Mouse (Mus musculus): ENCODE measurements around the gene Bcl2l11. TPM values are rescaled to one million over a fixed set of nuclear protein-coding genes. Genes with fewer than 3 reads are reported as not detected.

The Bcl2l11 gene
- total and polyA plus RNA-seq, 2 experiments from 2014 or later: 6.7 to 11.2 TPM

DNA sequence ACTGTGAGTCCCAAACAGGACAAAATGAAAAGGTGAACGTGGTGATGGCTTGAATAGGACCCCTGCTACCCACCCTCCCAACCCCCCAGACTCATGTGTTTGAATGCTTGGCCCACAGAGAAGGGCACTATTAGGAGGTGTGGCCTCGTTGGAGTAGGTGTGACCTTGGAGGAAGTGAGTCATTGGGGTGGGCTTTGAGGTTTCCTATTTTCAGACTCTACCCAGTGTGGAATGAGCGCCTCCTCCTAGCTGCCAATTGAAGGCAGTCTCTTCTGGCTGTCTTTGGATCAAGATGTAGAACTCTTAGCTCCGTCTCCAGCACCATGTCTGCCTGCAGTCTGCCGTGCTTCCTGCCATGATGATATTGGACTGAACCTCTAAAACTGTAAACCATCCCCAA, 64.4 kb downstream of the Bcl2l11 start:
- Histone ChIP-seq H3K4me1 (ENCODE audit: insufficient read depth) (no peaks in the 10 kb centered on the region), H3K36me3 (ENCODE audit: insufficient read depth) (no peaks in the 10 kb centered on the region), H3K27me3 (ENCODE audit: insufficient read depth, low read length) (no peaks in the 10 kb centered on the region), H3K4me2 (ENCODE audit: low read depth) (no peak overlapping the region), H3K9me3 (ENCODE audit: low read length) (no peaks in the 10 kb centered on the region), H3K4me3 (ENCODE audit: low read depth, low read length) (no peak overlapping the region), H3K27ac (ENCODE audit: low read depth, low read length) (no peak overlapping the region), H3K9ac (no peak overlapping the region)
- TF ChIP-seq CTCF (IDR thresholded peaks at IDR 0.05; ENCODE audit: low read depth): no peak
- 80% methylated on average over 5 of the region's 5 CpGs for WGBS
- no peak for DNase-seq
- no peak for ATAC-seq

DNA sequence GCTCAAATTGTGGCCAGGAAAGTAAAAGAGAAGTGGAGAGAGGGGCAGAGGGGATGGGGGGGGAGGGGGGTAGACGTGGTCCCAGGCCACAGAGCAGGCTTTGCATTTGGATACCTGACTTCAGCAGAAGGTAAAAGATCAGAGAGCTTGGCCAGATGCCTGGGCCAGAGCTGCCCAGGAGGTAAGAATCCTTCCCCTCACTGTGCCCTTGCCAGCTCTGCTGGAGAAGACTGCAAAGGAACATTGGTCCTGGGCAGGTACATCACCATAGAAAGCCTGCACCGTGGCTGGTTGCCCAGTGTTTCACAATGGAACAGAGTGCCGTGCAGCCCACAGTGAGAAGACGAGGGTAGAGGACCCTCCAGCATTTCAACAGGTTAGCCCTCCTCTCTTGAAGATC, 67.6 kb downstream of the Bcl2l11 start:
- Histone ChIP-seq H3K9ac (no peak overlapping the region), H3K27ac (ENCODE audit: low read depth, low read length) (no peak overlapping the region), H3K36me3 (ENCODE audit: insufficient read depth) (no peaks in the 10 kb centered on the region), H3K4me2 (ENCODE audit: low read depth) (no peak overlapping the region), H3K4me3 (ENCODE audit: low read depth, low read length) (no peak overlapping the region), H3K9me3 (ENCODE audit: low read length) (no peaks in the 10 kb centered on the region), H3K4me1 (ENCODE audit: insufficient read depth) (no peaks in the 10 kb centered on the region), H3K27me3 (ENCODE audit: insufficient read depth, low read length) (no peaks in the 10 kb centered on the region)
- no peak for TF ChIP-seq CTCF (IDR thresholded peaks at IDR 0.05; ENCODE audit: low read depth)
- DNase-seq (no peak), ATAC-seq (no peak)
- WGBS: 47% methylated on average over 4 of the region's 4 CpGs

DNA sequence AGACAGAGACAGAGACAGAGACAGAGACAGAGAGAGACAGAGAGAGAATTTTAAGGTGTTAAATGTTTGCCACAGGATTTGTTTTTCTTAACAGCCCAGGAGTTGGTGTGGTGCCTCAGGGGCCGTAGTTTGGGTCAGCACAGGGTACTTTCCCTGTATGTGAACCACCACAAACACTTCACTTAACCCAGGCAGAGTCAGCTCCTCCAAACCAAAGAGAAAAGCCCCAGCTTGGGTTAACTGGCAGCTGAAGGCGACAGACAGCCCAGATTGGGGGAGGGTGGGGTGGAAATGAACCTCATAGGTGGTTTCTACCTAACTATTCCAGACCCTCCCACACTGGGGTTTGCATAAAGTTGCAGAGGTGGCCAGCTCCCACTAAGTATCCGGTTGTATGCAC, 71.5 kb downstream of the Bcl2l11 start:
- DNase-seq: no peak
- no peak overlapping the region for H3K9ac ChIP-seq
- no peak overlapping the region for H3K27ac ChIP-seq (ENCODE audit: low read depth, low read length)
- H3K27me3 ChIP-seq (ENCODE audit: insufficient read depth, low read length): no peaks in the 10 kb centered on the region
- H3K9me3 ChIP-seq (ENCODE audit: low read length): no peaks in the 10 kb centered on the region
- H3K36me3 ChIP-seq (ENCODE audit: insufficient read depth): no peaks in the 10 kb centered on the region
- 88% methylated on average over 3 of the region's 3 CpGs for WGBS
- no peak overlapping the region for H3K4me3 ChIP-seq (ENCODE audit: low read depth, low read length)
- TF ChIP-seq CTCF (IDR thresholded peaks at IDR 0.05; ENCODE audit: low read depth): no peak
- no peak for ATAC-seq
- no peaks in the 10 kb centered on the region for H3K4me1 ChIP-seq (ENCODE audit: insufficient read depth)
- no peak overlapping the region for H3K4me2 ChIP-seq (ENCODE audit: low read depth)

DNA sequence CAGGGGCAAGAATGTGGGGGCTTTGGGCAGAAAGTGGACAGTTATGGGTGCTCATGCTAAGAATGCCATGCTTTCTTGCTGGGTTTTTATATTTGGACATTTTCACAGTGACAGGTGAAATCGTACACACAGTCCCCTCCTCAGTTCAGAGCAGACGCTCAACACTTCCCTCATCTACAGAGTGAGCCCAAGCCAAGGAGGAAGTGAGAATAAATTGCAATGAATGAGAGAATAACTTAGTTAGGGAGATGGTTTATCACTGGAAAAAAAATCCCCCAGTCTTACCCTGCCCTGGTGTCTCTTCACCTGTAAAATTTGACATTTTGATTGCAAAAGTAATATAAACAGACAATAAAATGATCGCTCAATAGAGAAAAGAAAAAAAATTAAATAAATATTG, 77.3 kb downstream of the Bcl2l11 start:
- Histone ChIP-seq H3K9me3 (ENCODE audit: low read length) (no peaks in the 10 kb centered on the region), H3K36me3 (ENCODE audit: insufficient read depth) (no peaks in the 10 kb centered on the region), H3K4me2 (ENCODE audit: low read depth) (no peak overlapping the region), H3K4me3 (ENCODE audit: low read depth, low read length) (no peak overlapping the region), H3K27ac (ENCODE audit: low read depth, low read length) (no peak overlapping the region), H3K9ac (no peak overlapping the region), H3K27me3 (ENCODE audit: insufficient read depth, low read length) (no peaks in the 10 kb centered on the region), H3K4me1 (ENCODE audit: insufficient read depth) (no peaks in the 10 kb centered on the region)
- TF ChIP-seq CTCF (IDR thresholded peaks at IDR 0.05; ENCODE audit: low read depth): no peak
- ATAC-seq: no peak
- DNase-seq: no peak
- 88% methylated on average over 3 of the region's 3 CpGs for WGBS

DNA sequence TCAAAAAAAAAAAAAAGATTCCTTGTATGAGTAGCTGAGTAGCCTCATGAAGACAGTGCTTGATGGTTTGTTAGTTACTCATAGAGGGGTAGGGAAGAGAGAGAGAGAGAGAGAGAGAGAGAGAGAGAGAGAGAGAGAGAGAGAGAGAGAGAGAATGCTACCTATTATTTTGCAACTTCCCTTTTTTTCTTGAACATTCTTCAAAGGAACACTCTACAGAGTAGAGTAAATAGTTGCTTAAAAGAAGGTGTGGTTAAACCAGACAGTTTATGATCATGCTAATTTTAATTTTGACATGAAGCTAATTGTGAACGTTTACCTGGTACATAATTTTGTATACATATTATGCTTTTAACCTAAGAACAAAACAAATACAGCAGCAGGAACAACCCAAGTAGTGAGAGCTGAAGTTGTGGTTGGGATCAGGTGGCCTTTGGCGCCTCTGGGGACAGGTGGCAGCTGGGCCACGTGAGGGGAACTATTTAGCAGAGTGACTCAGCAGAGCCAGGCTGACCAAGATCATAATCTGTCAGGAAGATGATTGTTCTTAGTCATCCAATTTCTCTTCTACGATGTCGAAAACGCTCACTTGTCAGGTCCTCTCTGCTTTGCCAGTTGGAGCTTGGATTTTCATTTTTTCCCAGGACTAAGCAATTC, 78.0 kb downstream of the Bcl2l11 start:
- H3K4me3 ChIP-seq (ENCODE audit: low read depth, low read length): no peak overlapping the region
- ATAC-seq (no peak), DNase-seq (no peak)
- H3K27me3 ChIP-seq (ENCODE audit: insufficient read depth, low read length): no peaks in the 10 kb centered on the region
- WGBS: 92% methylated on average over 6 of the region's 6 CpGs
- no peak overlapping the region for H3K9ac ChIP-seq
- no peaks in the 10 kb centered on the region for H3K9me3 ChIP-seq (ENCODE audit: low read length)
- no peak overlapping the region for H3K4me2 ChIP-seq (ENCODE audit: low read depth)
- H3K36me3 ChIP-seq (ENCODE audit: insufficient read depth): no peaks in the 10 kb centered on the region
- H3K27ac ChIP-seq (ENCODE audit: low read depth, low read length): no peak overlapping the region
- no peaks in the 10 kb centered on the region for H3K4me1 ChIP-seq (ENCODE audit: insufficient read depth)
- no peak for TF ChIP-seq CTCF (IDR thresholded peaks at IDR 0.05; ENCODE audit: low read depth)

DNA sequence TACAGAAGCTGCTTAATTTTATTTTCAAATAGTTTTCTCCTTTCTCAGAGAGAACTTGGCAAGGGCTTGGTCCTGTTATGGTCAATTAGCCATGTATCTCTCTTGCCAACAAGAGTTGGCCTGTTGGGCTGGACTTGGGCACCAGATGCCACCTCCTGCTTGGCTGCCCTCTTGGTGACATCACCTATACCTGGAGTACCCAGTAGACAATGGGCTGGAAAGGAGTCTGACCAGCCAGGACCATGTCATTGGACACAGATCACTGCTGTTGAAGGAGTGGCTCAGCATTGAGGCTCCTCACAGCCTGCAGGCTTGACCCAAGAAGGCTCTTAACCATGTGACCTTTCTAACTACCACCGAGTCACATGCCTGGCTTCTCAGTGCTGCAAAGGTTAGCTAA, 82.7 kb downstream of the Bcl2l11 start:
- Histone ChIP-seq H3K4me1 (ENCODE audit: insufficient read depth) (no peaks in the 10 kb centered on the region), H3K9me3 (ENCODE audit: low read length) (no peaks in the 10 kb centered on the region), H3K4me3 (ENCODE audit: low read depth, low read length) (no peak overlapping the region), H3K36me3 (ENCODE audit: insufficient read depth) (no peaks in the 10 kb centered on the region), H3K27me3 (ENCODE audit: insufficient read depth, low read length) (no peaks in the 10 kb centered on the region), H3K27ac (ENCODE audit: low read depth, low read length) (no peak overlapping the region), H3K9ac (no peak overlapping the region), H3K4me2 (ENCODE audit: low read depth) (no peak overlapping the region)
- WGBS: 89% methylated on average over 1 of the region's 1 CpGs
- ATAC-seq (no peak), DNase-seq (no peak)
- no peak for TF ChIP-seq CTCF (IDR thresholded peaks at IDR 0.05; ENCODE audit: low read depth)

DNA sequence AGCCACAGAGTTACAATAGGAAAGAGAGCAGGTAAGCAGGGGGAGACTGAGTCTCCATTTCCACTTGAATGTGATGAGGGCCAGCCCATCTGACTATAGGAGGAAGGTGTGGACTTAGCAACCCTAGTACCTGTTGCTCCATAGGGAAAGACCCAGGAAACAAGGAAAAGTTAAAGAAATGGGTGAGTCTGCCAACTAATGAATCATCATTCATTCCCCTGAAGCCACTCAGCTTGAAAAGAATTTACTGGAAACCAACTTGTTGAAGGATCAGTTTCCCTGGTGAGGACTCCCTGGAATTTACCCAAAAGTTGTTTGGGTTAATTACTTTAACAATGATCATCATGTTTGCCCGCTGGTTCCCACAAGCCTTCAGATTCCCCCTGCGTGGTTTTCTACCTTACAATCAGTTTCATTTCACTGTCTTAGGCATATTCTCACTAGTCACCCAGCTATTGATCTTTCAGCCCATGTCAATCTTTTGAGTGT, 84.0 kb downstream of the Bcl2l11 start:
- no peak overlapping the region for H3K27ac ChIP-seq (ENCODE audit: low read depth, low read length)
- H3K4me2 ChIP-seq (ENCODE audit: low read depth): no peak overlapping the region
- H3K9ac ChIP-seq: no peak overlapping the region
- ATAC-seq (no peak), DNase-seq (no peak)
- WGBS: 34% methylated on average over 2 of the region's 2 CpGs
- H3K9me3 ChIP-seq (ENCODE audit: low read length): no peaks in the 10 kb centered on the region
- H3K36me3 ChIP-seq (ENCODE audit: insufficient read depth): no peaks in the 10 kb centered on the region
- no peak for TF ChIP-seq CTCF (IDR thresholded peaks at IDR 0.05; ENCODE audit: low read depth)
- no peak overlapping the region for H3K4me3 ChIP-seq (ENCODE audit: low read depth, low read length)
- H3K27me3 ChIP-seq (ENCODE audit: insufficient read depth, low read length): no peaks in the 10 kb centered on the region
- no peaks in the 10 kb centered on the region for H3K4me1 ChIP-seq (ENCODE audit: insufficient read depth)

All from forebrain, postnatal 0 days (tissue).